Mouse (Mus musculus): ENCODE results near the gene Mrc1.
A peak's percentile ranks its signal among the peaks of the same experiment; 100 is the strongest.

The Mrc1 gene

GRCm38 (mm10) chr2:14249839-14250564 lies 20.8 kb downstream of the Mrc1 start:
- DNase-seq: no peak

- DNase-seq: no peak
Observed at GRCm38 (mm10) chr2:14251938-14252337, 22.7 kb downstream of the Mrc1 start.

- no peak for DNase-seq
Observed at GRCm38 (mm10) chr2:14258345-14258850, 29.2 kb downstream of the Mrc1 start.

GRCm38 (mm10) chr2:14262090-14262489 lies 32.9 kb downstream of the Mrc1 start:
- no peak for DNase-seq

GRCm38 (mm10) chr2:14269160-14269559 lies 40.0 kb downstream of the Mrc1 start:
- DNase-seq: no peak

- DNase-seq: no peak
Observed at GRCm38 (mm10) chr2:14272088-14272487, 42.9 kb downstream of the Mrc1 start.

GRCm38 (mm10) chr2:14275796-14276195 lies 46.6 kb downstream of the Mrc1 start:
- DNase-seq: no peak

- DNase-seq: no peak
Observed at GRCm38 (mm10) chr2:14279256-14279655, 50.1 kb downstream of the Mrc1 start.

GRCm38 (mm10) chr2:14279795-14280194 lies 50.6 kb downstream of the Mrc1 start:
- no peak for DNase-seq

- DNase-seq: peak; percentile 95 to 96
Observed at GRCm38 (mm10) chr2:14295334-14295733, 66.1 kb downstream of the Mrc1 start.

GRCm38 (mm10) chr2:14312505-14313380 lies 83.6 kb downstream of the Mrc1 start:
- DNase-seq: no peak

- DNase-seq: no peak
Observed at GRCm38 (mm10) chr2:14315113-14315512, 85.9 kb downstream of the Mrc1 start.

- peak; percentile 81 to 83 for DNase-seq
Observed at GRCm38 (mm10) chr2:14341652-14342308, 112.6 kb downstream of the Mrc1 start.

- DNase-seq: peak; percentile 16 to 43
Observed at GRCm38 (mm10) chr2:14342309-14342839, 113.2 kb downstream of the Mrc1 start.

Measured in kidney, postnatal 4 days (tissue).